Mouse (Mus musculus) gastrocnemius, postnatal 10 days (tissue): ENCODE results near the gene Cdc42ep4. TPM values are rescaled to one million over a fixed set of nuclear protein-coding genes. Genes with fewer than 3 reads are reported as not detected.

ENCODE experiments used
- DNase-seq: peaks from one replicate; pipeline ENCODE4 v3.0.0; 2021; ENCODE audit warnings: mixed read lengths
- long read RNA-seq, 2 experiments: library from polyadenylated mRNA; stranded (forward); transcript quantifications; one replicate each; pipeline ENCODE4 v2.0.0; 2021
- total RNA-seq, 2 experiments: library from RNA; stranded (reverse); gene quantifications; 2 replicates each; pipeline ENCODE4 v1.2.3; 2021

The Cdc42ep4 gene
- 10 to 100 TPM; 19.1 to 22.0 TPM for total RNA-seq
- long read RNA-seq, experiment 1, transcript Cdc42ep4-201 (2 exons, 3,008 nt) = major isoform, 23 of 36 reads
- long read RNA-seq, experiment 1, transcript Cdc42ep4-202 (2 exons, 3,405 nt) = minor isoform, 5 of 36 reads
- long read RNA-seq, experiment 1, partial matches to known transcripts = 0 of 36 reads
- long read RNA-seq, experiment 1, other reads (novel, unspliced or antisense) = 8 of 36 reads
- long read RNA-seq, experiment 2, transcript Cdc42ep4-201 (2 exons, 3,008 nt) = major isoform, 16 of 31 reads
- long read RNA-seq, experiment 2, partial matches to known transcripts = 0 of 31 reads
- long read RNA-seq, experiment 2, other reads (novel, unspliced or antisense) = 10 of 31 reads

GRCm38 (mm10) chr11:113751484-113752084 lies at the start of gene Cdc42ep4:
Gene Cdc42ep4 (minus strand): TSS chr11:113751881.
- peak; percentile 79 for DNase-seq

- DNase-seq = no peak
Measured at GRCm38 (mm10) chr11:113800026-113800425, 48.3 kb upstream of the Cdc42ep4 start.

- DNase-seq = no peak
Measured at GRCm38 (mm10) chr11:113799041-113799447, 47.4 kb upstream of the Cdc42ep4 start.

- DNase-seq = no peak
Measured at GRCm38 (mm10) chr11:113798011-113798410, 46.3 kb upstream of the Cdc42ep4 start.

GRCm38 (mm10) chr11:113797014-113797983 lies 45.6 kb upstream of the Cdc42ep4 start:
- no peak for DNase-seq

GRCm38 (mm10) chr11:113795846-113796245 lies 44.2 kb upstream of the Cdc42ep4 start:
- no peak for DNase-seq

- no peak for DNase-seq
Measured at GRCm38 (mm10) chr11:113791357-113792215, 39.9 kb upstream of the Cdc42ep4 start.

- no peak for DNase-seq
Measured at GRCm38 (mm10) chr11:113789101-113789500, 37.4 kb upstream of the Cdc42ep4 start.

- no peak for DNase-seq
Measured at GRCm38 (mm10) chr11:113788183-113788789, 36.6 kb upstream of the Cdc42ep4 start.

GRCm38 (mm10) chr11:113787432-113788182 lies 35.9 kb upstream of the Cdc42ep4 start:
- no peak for DNase-seq

- no peak for DNase-seq
Measured at GRCm38 (mm10) chr11:113787009-113787408, 35.3 kb upstream of the Cdc42ep4 start.

GRCm38 (mm10) chr11:113786395-113786794 lies 34.7 kb upstream of the Cdc42ep4 start:
- no peak for DNase-seq

- peak; percentile 57 for DNase-seq
Measured at GRCm38 (mm10) chr11:113785406-113786171, 33.9 kb upstream of the Cdc42ep4 start.

GRCm38 (mm10) chr11:113784656-113785396 lies 33.1 kb upstream of the Cdc42ep4 start:
- no peak for DNase-seq

- no peak for DNase-seq
Measured at GRCm38 (mm10) chr11:113782496-113782895, 30.8 kb upstream of the Cdc42ep4 start.

- DNase-seq = no peak
Measured at GRCm38 (mm10) chr11:113782006-113782405, 30.3 kb upstream of the Cdc42ep4 start.

- DNase-seq = no peak
Measured at GRCm38 (mm10) chr11:113779680-113780041, 28.0 kb upstream of the Cdc42ep4 start.

GRCm38 (mm10) chr11:113778733-113779679 lies 27.3 kb upstream of the Cdc42ep4 start:
- peak; percentile 50 for DNase-seq
